Mouse (Mus musculus) heart, adult 2 months (tissue): ENCODE measurements around the gene Pgap3. TPM values are rescaled to one million over a fixed set of nuclear protein-coding genes. Genes with fewer than 3 reads are reported as not detected.
A peak's percentile ranks its signal among the peaks of the same experiment; 100 is the strongest.

Experiments used
- DNase-seq, 2 experiments: peaks; one replicate each; pipeline ENCODE4 v3.0.0; 2021
- H3K27ac ChIP-seq: fragments of 200-600 bp; 2 replicates; pipeline ENCODE4 v1.8.1; 2022
- H3K27me3 ChIP-seq: fragments of 200-500 bp; 2 replicates; pipeline ENCODE4 v1.6.1; 2012; ENCODE audit warnings: mild to moderate bottlenecking, low read length, inconsistent platforms, mixed read lengths; ENCODE audit not compliant: control insufficient read depth, insufficient read depth
- H3K36me3 ChIP-seq: fragments of 200-500 bp; 2 replicates; pipeline ENCODE4 v1.6.1; 2012; ENCODE audit warnings: low read length, inconsistent platforms; ENCODE audit not compliant: control insufficient read depth, insufficient read depth
- H3K4me1 ChIP-seq: fragments of 200-500 bp; 2 replicates; pipeline ENCODE4 v1.6.1; 2011; ENCODE audit warnings: low read length; ENCODE audit not compliant: control insufficient read depth, insufficient read depth
- H3K4me3 ChIP-seq: fragments of 200-600 bp; 2 replicates; pipeline ENCODE4 v1.8.1; 2022
- H3K79me2 ChIP-seq: fragments of 200-500 bp; replicated peaks from 2 replicates; pipeline ENCODE4 v1.6.1; 2012; ENCODE audit warnings: mild to moderate bottlenecking, inconsistent platforms, low read length, moderate library complexity, mixed read lengths; ENCODE audit not compliant: control insufficient read depth, insufficient read depth
- H3K9ac ChIP-seq: fragments of 200-500 bp; 2 replicates; pipeline ENCODE4 v1.6.1; 2012; ENCODE audit warnings: low read depth, mild to moderate bottlenecking, control low read depth, inconsistent platforms, low read length, mixed read lengths
- CTCF ChIP-seq: fragments of 200-600 bp; IDR thresholded peaks from 2 replicates; pipeline ENCODE4 v1.8.1; 2022; ENCODE audit warnings: antibody characterized with exemption, mild to moderate bottlenecking, moderate library complexity
- EP300 ChIP-seq: fragments of 200-500 bp; IDR thresholded peaks from 2 replicates; pipeline ENCODE4 v1.6.1; 2011; ENCODE audit warnings: low read depth, low read length, control low read depth; ENCODE audit not compliant: insufficient read depth
- POLR2A ChIP-seq: fragments of 200-500 bp; IDR thresholded peaks from 2 replicates; pipeline ENCODE4 v1.6.1; 2011; ENCODE audit warnings: mild to moderate bottlenecking, low read depth, low read length, control low read depth; ENCODE audit not compliant: insufficient read depth
- WGBS: fragments of 180-500 bp; shearing (Covaris S2); methylation state at CpG from one replicate; pipeline ENCODE4 v1.1.7; 2018; 5-methylcytosine and 5-hydroxymethylcytosine counted together
- intact Hi-C: fragments of 180-260 bp; cut with DNase I; formaldehyde crosslinking; loops from one replicate; pipeline ENCODE4 v1.15.1; 2025
- polyA plus RNA-seq: library from polyadenylated mRNA; depleted of rRNA; stranded (reverse); fragments of >200 nt; gene quantifications from 2 replicates; pipeline ENCODE4 v1.2.3, GENCODE M21; 2012
- total RNA-seq, 2 experiments: library from RNA; stranded (reverse); gene quantifications; 2 replicates each; pipeline ENCODE4 v1.2.3; 2021

Pgap3 gene
- total and polyA plus RNA-seq, 3 experiments = 7.7 to 18.8 (median 8.5) TPM

- TF ChIP-seq POLR2A = no peak
- no peak for TF ChIP-seq EP300
- TF ChIP-seq CTCF = no peak
- intact Hi-C loops = no loop called here
- DNase-seq = no peak
- 57% methylated on average over 2 of the region's 2 CpGs for WGBS
- Histone ChIP-seq H3K9ac (no peak overlapping the region), H3K36me3 (no peaks in the 10 kb centered on the region), H3K79me2 (peaks cover 2% of the 10 kb centered on the region; the same call in 1 of the 2 replicates), H3K4me3 (no peak overlapping the region), H3K27ac (no peak overlapping the region), H3K4me1 (peaks cover 9% of the 10 kb centered on the region), H3K27me3 (no peaks in the 10 kb centered on the region)
Observed at GRCm38 (mm10) chr11:98414162-98414561, 13.9 kb upstream of the Pgap3 start.

GRCm38 (mm10) chr11:98413731-98414130 is 13.4 kb upstream of the Pgap3 start:
- Histone ChIP-seq H3K4me1 (peaks cover 9% of the 10 kb centered on the region), H3K79me2 (peaks cover 2% of the 10 kb centered on the region; the same call in 1 of the 2 replicates), H3K4me3 (no peak overlapping the region), H3K36me3 (no peaks in the 10 kb centered on the region), H3K27me3 (no peaks in the 10 kb centered on the region), H3K27ac (no peak overlapping the region), H3K9ac (no peak overlapping the region)
- TF ChIP-seq POLR2A = no peak
- TF ChIP-seq CTCF = no peak
- TF ChIP-seq EP300 = no peak
- WGBS = 29% methylated on average over 7 of the region's 7 CpGs
- intact Hi-C loops = no loop called here
- no peak for DNase-seq

- peaks cover 2% of the 10 kb centered on the region; the same call in 1 of the 2 replicates for H3K79me2 ChIP-seq
- DNase-seq = no peak
- peak overlapping the region; percentile 87 for H3K9ac ChIP-seq
- intact Hi-C loops = no loop called here
- WGBS = 0% methylated on average over 40 of the region's 40 CpGs
- H3K4me3 ChIP-seq = peak overlapping the region; percentile 67
- peaks cover 7% of the 10 kb centered on the region for H3K4me1 ChIP-seq
- H3K27me3 ChIP-seq = no peaks in the 10 kb centered on the region
- TF ChIP-seq POLR2A = no peak
- TF ChIP-seq EP300 = no peak
- TF ChIP-seq CTCF = no peak
- peak overlapping the region; percentile 90 for H3K27ac ChIP-seq
- H3K36me3 ChIP-seq = no peaks in the 10 kb centered on the region
Observed at GRCm38 (mm10) chr11:98412797-98413301, 12.6 kb upstream of the Pgap3 start.

- H3K4me3 ChIP-seq = peak within 1 kb of the TSS; percentile 67
- DNase-seq = peak; percentile 82 to 84
- under 1% methylated on average over 48 of the region's 49 CpGs for WGBS
- H3K79me2 ChIP-seq = no peaks in the 10 kb centered on the region
- peak within 1 kb of the TSS; percentile 87 for H3K9ac ChIP-seq
- TF ChIP-seq CTCF = peak; percentile 19
- TF ChIP-seq EP300 = no peak
- peak; percentile 81 for TF ChIP-seq POLR2A
- H3K27me3 ChIP-seq = no peaks in the 10 kb centered on the region
- H3K4me1 ChIP-seq = peaks cover 7% of the 10 kb centered on the region
- intact Hi-C loops = no loop called here
- H3K36me3 ChIP-seq = no peaks in the 10 kb centered on the region
- H3K27ac ChIP-seq = peak within 1 kb of the TSS; percentile 90
Observed at GRCm38 (mm10) chr11:98412273-98412796, 12.0 kb upstream of the Pgap3 start, which contains the start of gene Erbb2. Erbb2 (plus strand) TSS chr11:98412470.

- Histone ChIP-seq H3K27ac (no peak overlapping the region), H3K27me3 (no peaks in the 10 kb centered on the region), H3K36me3 (no peaks in the 10 kb centered on the region), H3K4me3 (no peak overlapping the region), H3K9ac (no peak overlapping the region), H3K4me1 (peaks cover 2% of the 10 kb centered on the region), H3K79me2 (no peaks in the 10 kb centered on the region)
- DNase-seq = no peak
- 10% methylated on average over 8 of the region's 10 CpGs for WGBS
- TF ChIP-seq EP300 = no peak
- TF ChIP-seq CTCF = no peak
- no peak for TF ChIP-seq POLR2A
- intact Hi-C loops = no loop called here
Observed at GRCm38 (mm10) chr11:98409341-98409822, 9.1 kb upstream of the Pgap3 start.

- no peak overlapping the region for H3K9ac ChIP-seq
- intact Hi-C loops = no loop called here
Observed at GRCm38 (mm10) chr11:98408872-98409271, 8.6 kb upstream of the Pgap3 start.

More at GRCm38 (mm10) chr11:98408872-98409271, 8.6 kb upstream of the Pgap3 start:
- Histone ChIP-seq H3K4me3 (no peak overlapping the region), H3K27ac (no peak overlapping the region), H3K4me1 (peaks cover 2% of the 10 kb centered on the region), H3K36me3 (no peaks in the 10 kb centered on the region), H3K27me3 (no peaks in the 10 kb centered on the region), H3K79me2 (no peaks in the 10 kb centered on the region)
- TF ChIP-seq CTCF (no peak), POLR2A (no peak), EP300 (no peak)
- 63% methylated on average over 8 of the region's 8 CpGs for WGBS
- no peak for DNase-seq
